Mouse (Mus musculus): ENCODE measurements around the gene AW551984.

Gene AW551984

DNA sequence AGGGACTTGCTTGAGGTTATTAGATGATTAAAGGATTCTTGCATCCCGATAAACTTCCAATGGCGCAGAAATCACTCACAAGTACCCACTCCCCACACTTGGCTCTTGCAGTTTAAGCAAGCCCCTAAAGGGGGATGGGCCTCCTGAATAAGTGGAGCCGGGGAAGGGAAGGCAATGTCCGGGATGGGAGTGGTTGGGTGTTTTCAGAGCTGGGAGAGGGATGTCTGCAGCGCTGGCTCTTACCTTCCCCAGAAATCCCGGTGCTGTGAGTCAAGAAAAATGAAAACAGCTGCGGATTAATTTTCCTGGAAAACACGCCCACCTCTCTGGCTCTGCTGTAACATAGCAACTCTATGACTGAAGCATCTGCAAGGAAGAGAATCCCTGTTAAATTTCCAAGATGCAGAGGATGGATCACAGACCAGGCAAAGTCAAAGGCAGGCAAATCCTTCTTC lies at the start of gene AW551984:
Gene AW551984, minus strand, starts transcription at position 405 of the 455 bp plus-strand sequence.
- DNase-seq (ENCODE audit: low spot score): peak; percentile 52

GRCm38 (mm10) chr9:39647382-39647781 lies 43.2 kb upstream of the AW551984 start:
- DNase-seq (ENCODE audit: low spot score): no peak

- no peak for DNase-seq (ENCODE audit: low spot score)
Observed at GRCm38 (mm10) chr9:39644785-39645184, 40.6 kb upstream of the AW551984 start, which contains the start of gene Olfr961. TSS of gene Olfr961 (plus strand) at chr9:39645085.

GRCm38 (mm10) chr9:39633913-39634594 lies 29.9 kb upstream of the AW551984 start:
- DNase-seq (ENCODE audit: low spot score): no peak

DNA sequence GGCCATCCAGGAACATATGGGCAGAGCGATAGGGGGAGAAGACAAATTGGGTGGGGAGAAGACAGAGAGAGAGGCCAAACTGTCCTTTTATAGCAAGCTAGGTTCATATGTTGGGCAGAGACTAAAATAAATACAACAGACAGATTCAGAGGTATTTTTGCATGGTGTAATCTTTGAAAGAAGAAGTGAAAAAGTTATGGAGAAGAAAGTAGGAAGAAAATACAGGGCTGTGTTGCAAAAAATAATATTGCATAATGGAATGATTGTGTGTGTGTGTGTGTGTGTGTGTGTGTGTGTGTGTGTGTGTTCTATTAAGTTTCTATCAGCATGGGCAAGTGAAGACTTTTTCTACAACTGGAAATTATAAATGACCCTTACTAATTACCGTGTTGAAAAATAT lies 24.9 kb upstream of the AW551984 start:
- DNase-seq (ENCODE audit: low spot score): no peak

GRCm38 (mm10) chr9:39624711-39625110 lies 20.5 kb upstream of the AW551984 start:
- DNase-seq (ENCODE audit: low spot score): no peak

DNA sequence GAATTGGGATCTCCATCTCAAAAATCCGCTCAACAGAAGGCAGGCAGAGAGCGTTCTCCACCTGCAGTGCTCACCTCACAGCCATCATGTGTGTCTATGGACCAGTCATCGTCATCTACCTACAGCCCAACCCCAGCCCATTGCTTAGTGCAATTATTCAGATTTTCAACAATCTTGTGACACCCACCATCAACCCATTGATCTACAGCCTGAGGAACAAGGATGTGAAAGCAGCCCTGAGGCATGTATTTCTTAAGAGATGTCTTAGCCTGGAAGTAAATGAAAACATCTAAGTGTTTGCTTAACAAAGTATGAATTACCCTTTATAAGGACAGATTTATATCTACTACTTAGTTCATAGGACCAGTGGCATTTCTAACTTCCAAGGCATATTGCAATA lies 19.6 kb upstream of the AW551984 start:
- DNase-seq (ENCODE audit: low spot score): no peak

GRCm38 (mm10) chr9:39621073-39621472 lies 16.9 kb upstream of the AW551984 start, which contains the start of gene Olfr960:
TSS of gene Olfr960 (plus strand) at chr9:39621373.
- DNase-seq (ENCODE audit: low spot score): no peak

DNA sequence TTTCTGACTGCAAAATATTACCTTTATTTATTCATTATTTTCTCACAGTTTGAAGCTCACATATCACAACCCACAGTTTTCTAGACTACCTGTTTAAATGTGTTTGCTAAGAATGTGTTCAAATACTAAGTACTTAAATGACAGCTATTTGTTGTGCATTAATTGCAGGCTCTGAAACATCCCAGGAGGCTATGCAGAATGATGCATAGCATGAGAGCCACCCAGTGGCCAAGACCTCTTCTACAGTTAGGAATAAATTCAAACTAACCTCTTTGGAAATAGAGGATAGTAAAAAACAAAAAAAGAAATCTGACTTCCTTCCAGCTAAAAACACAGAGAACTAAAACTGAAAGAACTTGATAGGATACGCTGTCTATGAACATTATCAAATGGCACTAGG lies 7.8 kb upstream of the AW551984 start:
- peak; percentile 52 for DNase-seq (ENCODE audit: low spot score)

DNA sequence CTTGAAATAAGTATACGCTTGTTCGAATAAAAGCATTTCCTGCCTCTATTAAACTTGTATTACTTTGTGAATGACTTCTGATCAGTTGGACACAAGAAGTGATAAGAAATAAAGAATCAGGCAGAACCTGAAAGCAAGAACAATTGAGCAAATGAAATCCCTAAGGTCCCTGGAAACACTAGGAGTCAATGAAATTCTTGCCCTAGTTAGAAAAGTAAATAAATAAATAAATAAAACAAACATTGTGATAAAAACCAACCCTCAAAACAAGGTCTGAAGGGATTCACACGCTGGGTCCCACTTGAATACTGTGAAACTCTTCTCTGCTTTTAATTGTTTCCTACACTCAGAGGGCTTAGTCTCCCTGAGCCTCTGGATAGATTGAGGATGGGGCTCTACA lies 6.2 kb upstream of the AW551984 start, which contains the start of gene Olfr148:
Gene Olfr148, plus strand, starts transcription at position 301 of the 400 bp plus-strand sequence.
- DNase-seq (ENCODE audit: low spot score): no peak

DNA sequence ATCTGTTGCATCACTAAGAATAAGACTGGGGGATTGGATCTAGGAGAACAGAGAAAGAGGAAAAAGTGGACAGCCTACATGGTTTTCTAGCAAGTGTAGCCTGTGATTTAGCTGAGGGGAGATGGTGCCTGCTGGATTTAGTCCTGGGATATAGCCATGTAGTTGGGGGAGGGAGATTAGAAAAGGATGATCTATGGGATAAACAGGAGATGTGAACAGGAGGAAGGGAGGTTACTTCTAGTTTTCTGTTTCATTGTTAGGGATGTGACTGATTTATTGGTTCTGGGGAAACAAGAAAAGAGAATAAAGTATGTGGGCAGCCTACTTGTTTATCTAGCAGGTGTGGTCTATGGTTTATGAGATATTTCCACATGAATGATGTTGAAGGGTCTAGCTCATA lies 4.3 kb upstream of the AW551984 start:
- DNase-seq (ENCODE audit: low spot score): no peak

GRCm38 (mm10) chr9:39603333-39603845 lies 814 bp downstream of the AW551984 start:
- DNase-seq (ENCODE audit: low spot score): peak; percentile 58

DNA sequence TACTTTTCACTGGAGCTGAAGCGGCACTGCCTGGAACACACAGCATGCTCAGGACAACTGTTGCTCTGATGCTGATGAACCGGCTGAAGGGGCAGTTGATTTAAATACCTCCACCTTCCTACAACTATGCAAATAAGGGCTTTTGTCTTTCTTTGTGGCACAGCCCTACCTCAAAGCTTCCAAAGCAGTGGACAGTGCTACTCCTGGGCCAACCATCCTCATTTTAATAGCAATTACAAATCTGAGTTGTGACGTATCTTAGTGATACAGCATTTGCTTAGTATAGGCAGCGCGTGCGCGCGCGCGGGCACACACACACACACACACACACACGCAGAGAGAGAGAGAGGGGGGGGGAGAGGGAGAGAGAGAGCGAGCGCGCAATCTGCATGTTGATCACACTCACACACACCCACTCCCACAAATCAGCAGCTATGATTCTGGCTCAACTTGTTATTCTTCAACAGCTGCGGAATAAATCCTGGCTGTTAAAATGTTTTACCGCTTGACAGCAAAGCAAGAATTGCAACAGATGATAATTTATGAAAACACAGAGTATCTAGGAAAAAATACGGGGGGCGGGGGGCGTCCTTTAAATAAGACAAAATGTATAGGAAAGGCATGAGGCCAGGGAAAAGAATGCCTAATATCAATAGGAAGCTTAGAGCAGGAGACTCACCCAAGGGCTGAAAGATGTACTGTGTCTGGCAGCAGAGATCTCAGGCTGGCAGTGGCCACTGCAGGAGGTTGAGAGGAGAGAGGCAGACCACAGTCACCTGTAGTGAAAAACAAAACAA lies 1.5 kb downstream of the AW551984 start:
- DNase-seq (ENCODE audit: low spot score): peak; percentile 50

DNA sequence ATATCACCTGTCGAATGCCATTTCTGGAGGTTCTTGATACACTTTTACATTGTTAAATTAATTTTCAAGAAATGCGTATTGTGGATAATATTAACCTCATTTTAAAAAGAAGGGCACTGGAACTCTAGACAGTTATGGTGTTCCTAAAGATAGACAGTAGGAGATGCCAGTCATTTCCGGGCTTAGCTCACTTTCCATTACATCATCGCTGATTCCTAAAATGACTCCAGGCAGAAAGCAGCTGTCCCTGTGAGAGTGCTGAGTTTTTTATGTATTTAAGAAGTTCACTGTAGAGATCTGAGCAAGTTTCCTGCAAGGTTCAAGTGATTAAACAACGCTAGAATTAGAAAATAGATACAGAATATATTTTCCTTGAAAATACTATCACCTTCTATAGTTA lies 27.2 kb downstream of the AW551984 start:
- no peak for DNase-seq (ENCODE audit: low spot score)

GRCm38 (mm10) chr9:39575469-39575868 lies 28.7 kb downstream of the AW551984 start, which contains the start of gene Olfr959:
TSS of gene Olfr959 (minus strand) at chr9:39575569.
- DNase-seq (ENCODE audit: low spot score): no peak

DNA sequence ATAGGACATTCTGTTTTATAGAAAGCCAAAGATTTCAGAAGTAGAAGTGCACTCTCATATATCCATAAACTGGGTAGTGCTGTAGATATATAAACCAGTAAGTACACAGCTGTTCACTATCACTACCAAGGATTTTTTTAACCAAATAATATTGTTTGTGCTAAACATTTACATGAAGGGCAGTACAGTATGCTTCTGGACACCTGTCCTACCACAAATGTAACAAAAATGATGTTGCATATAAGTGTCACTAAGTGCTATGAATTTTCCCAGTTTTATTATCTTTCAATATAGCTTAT lies 45.9 kb downstream of the AW551984 start:
- DNase-seq (ENCODE audit: low spot score): no peak

- peak; percentile 46 for DNase-seq (ENCODE audit: low spot score)
Observed at GRCm38 (mm10) chr9:39557529-39558348, 46.5 kb downstream of the AW551984 start.

DNA sequence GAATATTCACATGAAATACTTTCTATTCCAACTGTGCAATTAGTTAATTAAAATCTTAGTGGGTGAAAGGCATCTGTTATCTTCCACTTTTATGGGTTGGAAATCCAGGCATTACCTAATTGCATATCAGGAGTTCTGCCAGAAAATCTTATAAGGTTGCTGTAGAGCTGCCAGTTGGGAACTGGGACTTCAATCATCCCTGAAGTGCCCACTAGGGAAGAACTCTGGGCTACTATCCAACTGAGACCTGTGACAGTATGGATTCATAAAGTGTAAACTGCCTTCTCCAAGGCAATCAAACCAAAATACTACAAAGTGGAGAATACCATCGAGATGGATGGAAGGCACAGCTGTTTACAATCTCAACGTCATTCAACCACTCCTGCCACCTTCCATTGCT lies 50.3 kb downstream of the AW551984 start, which contains the start of gene Olfr958:
Gene Olfr958, minus strand, starts transcription at position 109 of the 400 bp plus-strand sequence.
- DNase-seq (ENCODE audit: low spot score): no peak

DNA sequence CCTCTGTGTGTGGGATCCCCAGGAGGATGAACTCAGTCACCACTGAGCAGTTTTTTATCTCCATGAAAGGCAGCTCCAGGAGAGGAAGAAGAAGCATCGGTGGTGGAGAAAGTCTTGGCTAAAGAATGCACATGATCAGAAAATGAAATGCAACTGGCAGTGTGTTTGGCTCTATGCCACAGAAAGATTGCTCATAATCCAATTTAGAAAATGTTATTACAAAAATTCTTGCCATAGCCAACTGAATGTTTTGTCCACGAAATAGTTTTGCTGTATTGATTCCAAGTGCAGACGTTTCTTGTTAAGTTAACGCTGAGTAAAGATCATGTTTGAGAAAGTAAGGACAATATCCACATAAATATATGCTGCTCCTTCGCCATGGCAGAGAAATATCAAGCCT lies 53.4 kb downstream of the AW551984 start:
- no peak for DNase-seq (ENCODE audit: low spot score)
